Mouse (Mus musculus) neural tube, embryonic 10.5 days (tissue): ENCODE data around the gene Camk2b.
"Not testable (repeated sequence)": the region's sequence is repeated elsewhere in the genome, so short reads cannot be mapped to it uniquely, and the experiment has no call there.

Experiments
- DNase-seq: peaks from one replicate; pipeline ENCODE4 v3.0.0-alpha.2; 2017; ENCODE audit warnings: low spot score; ENCODE audit errors: extremely low spot score

Gene Camk2b

DNA sequence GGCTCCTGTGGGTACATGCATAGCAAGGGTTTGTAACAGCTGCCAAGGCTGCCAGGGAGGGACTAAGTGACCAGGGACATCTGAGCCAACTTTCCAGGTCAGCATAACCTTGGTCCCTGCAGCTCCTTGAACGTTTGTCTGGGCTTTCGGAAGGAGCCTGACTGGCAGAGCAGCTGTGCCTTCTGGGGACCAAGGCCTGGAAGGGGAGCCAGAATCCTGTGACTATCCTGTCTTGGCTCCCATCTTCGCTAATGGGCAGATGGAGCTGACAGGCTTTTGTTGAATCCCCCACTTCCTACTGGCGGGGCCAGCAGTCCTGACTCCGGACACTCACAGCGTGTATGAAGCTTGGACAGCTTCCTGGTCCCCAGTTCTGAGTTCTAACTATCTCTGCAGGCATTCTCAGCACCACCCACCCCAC is 51.1 kb downstream of the Camk2b start:
- no peak for DNase-seq

- DNase-seq = no peak
Observed at GRCm38 (mm10) chr11:6013359-6013758, 52.8 kb downstream of the Camk2b start.

GRCm38 (mm10) chr11:6011879-6012278 is 54.3 kb downstream of the Camk2b start:
- DNase-seq = no peak

DNA sequence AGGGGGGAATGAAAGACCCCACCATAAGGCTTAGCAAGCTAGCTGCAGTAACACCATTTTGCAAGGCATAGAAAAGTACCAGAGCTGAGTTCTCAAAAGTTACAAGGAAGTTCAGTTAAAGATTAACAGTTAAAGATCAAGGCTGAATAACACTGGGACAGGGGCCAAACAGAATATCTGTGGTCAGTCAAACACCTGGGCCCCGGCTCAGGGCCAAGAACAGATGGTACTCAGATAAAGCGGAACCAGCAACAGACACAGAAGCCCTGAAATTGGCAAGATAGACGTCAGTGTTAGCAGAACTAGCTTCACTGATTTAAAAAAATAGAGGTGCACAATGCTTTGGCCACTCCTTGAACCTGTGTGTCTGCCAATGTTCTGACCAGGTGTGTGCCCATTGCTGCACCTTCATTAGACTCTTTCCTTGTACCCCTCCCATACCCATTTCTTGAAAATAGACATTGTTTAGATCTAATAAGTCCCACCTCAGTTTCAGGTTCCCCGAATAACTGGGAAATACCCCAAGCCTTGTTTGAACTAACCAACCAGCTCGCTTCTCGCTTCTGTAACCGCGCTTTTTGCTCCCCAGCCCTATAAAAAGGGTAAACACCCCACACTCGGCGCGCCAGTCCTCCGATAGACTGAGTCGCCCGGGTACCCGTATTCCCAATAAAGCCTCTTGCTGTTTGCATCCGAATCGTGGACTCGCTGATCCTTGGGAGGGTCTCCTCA is 55.2 kb downstream of the Camk2b start:
- DNase-seq = not testable (repeated sequence)

GRCm38 (mm10) chr11:6007779-6008128 is 58.4 kb downstream of the Camk2b start:
- DNase-seq = not testable (repeated sequence)

DNA sequence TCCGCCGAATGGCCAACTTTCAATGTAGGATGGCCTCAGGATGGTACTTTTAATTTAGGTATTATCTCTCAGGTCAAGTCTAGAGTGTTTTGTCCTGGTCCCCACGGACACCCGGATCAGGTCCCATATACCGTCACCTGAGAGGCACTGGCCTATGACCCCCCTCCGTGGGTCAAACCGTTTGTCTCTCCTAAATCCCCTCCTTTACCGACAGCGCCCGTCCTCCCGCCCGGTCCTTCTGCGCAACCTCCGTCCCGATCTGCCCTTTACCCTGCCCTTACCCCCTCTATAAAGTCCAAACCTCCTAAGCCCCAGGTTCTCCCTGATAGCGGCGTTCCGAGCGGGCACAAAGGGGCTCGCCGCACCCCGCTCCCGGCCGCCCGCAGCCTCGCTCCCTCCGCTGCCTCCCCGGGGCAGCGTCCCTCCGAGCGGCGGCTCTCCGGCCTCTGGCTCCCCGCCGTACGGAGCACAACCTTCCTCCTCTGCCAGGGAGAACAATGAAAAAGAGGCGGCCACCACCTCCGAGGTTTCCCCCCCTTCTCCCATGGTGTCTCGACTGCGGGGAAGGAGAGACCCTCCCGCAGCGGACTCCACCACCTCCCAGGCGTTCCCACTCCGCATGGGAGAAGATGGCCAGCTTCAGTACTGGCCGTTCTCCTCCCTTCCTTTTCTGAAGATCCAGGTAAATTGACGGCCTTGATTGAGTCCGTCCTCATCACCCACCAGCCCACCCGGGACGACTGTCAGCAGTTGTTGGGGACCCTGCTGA is 59.0 kb downstream of the Camk2b start:
- DNase-seq = peak; percentile 30

DNA sequence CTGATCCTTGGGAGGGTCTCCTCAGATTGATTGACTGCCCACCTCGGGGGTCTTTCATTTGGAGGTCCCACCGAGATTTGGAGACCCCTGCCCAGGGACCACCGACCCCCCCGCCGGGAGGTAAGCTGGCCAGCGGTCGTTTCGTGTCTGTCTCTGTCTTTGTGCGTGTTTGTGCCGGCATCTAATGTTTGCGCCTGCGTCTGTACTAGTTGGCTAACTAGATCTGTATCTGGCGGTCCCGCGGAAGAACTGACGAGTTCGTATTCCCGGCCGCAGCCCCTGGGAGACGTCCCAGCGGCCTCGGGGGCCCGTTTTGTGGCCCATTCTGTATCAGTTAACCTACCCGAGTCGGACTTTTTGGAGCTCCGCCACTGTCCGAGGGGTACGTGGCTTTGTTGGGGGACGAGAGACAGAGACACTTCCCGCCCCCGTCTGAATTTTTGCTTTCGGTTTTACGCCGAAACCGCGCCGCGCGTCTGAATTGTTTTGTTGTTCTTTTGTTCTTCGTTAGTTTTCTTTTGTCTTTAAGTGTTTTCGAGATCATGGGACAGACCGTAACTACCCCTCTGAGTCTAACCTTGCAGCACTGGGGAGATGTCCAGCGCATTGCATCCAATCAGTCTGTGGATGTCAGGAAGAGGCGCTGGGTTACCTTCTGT is 59.7 kb downstream of the Camk2b start:
- not testable (repeated sequence) for DNase-seq

DNA sequence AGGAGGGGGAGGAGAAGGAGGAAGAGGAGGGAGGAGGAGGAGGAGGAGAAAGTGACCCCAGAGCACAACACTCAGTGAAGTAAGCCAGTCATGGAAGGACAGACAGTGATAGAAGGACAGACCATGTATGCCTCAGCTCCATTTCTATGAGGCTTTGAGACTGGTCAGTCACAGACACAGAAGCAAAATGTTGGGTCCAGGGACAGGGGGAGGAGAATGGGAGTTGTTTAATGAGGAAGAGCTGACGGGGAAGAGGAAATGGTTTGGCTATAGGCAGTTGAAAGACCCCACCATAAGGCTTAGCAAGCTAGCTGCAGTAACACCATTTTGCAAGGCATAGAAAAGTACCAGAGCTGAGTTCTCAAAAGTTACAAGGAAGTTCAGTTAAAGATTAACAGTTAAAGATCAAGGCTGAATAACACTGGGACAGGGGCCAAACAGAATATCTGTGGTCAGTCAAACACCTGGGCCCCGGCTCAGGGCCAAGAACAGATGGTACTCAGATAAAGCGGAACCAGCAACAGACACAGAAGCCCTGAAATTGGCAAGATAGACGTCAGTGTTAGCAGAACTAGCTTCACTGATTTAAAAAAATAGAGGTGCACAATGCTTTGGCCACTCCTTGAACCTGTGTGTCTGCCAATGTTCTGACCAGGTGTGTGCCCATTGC is 60.7 kb downstream of the Camk2b start:
- DNase-seq = not testable (repeated sequence)

DNA sequence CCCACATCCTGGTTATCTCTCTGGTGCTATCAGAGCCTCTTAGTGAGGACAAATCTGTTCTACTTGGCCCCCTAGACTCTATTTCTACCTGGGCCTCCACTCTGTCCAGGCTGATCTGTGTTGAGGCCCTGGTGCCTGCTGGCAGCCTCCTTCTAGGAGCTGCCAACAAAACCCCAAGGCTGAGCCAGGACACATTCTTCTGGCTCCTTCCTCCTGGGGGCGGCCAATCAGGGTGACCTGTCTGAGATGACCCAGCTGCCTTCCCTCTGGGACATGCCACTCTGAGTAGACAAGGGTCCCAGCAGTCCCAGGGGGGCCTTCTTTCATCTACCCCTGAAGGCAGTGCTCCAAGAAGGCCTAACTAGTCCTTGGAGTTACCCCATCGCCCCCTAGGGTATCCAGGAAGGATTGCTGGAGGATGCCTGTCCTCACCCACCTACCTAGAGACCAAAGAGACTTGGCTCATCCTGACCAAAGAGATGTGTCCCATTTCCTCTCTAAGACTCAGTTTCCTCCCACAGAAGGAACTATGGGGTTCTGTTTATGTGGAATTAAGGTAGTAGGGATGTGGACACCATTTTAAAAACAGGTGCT is 63.0 kb downstream of the Camk2b start:
- DNase-seq = no peak

GRCm38 (mm10) chr11:6001981-6002649 is 64.0 kb downstream of the Camk2b start:
- DNase-seq = no peak

GRCm38 (mm10) chr11:6000961-6001682 is 65.0 kb downstream of the Camk2b start:
- no peak for DNase-seq

GRCm38 (mm10) chr11:5999832-6000771 is 66.1 kb downstream of the Camk2b start:
- peak; percentile 61 for DNase-seq

DNA sequence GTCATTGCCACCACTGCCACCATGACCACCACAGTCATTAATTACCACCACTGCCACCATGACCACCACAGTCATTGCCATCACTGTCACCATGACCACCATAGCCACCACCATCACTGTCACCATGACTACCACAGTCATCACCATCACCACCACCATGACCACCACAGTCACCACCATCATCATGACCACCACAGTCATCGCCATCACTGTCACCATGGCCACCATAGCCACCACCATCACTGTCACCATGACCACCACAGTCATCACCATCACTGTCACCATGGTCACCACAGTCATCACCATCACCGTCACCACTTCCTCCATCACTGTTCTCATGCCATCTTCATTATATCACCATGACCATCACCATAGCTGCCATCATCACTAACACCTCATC is 67.7 kb downstream of the Camk2b start:
- no peak for DNase-seq

- peak; percentile 88 for DNase-seq
Observed at GRCm38 (mm10) chr11:5995989-5996388, 70.2 kb downstream of the Camk2b start.

GRCm38 (mm10) chr11:5994880-5995279 is 71.3 kb downstream of the Camk2b start:
- DNase-seq = no peak

DNA sequence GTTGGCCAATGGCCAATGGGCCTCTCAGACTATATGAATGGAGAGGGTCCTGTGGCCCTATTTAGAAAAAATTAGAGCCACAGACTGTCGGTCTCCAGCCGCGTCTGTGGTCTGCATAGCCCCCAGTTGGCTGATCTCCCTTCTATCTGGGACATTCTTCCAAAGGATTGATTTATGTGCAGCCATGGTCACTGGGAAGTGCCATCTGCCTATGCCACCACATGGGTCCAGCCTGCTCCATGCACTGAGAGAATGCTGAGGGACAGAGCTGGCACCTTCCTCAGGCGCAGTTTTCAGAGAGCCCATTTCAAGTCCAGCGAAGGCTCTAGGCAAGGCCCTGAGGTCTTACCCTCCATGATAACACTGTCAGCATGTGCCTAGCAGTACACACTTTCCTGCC is 72.0 kb downstream of the Camk2b start:
- no peak for DNase-seq

GRCm38 (mm10) chr11:5990910-5991309 is 75.3 kb downstream of the Camk2b start:
- peak; percentile 64 for DNase-seq

- no peak for DNase-seq
Observed at GRCm38 (mm10) chr11:5989954-5990593, 76.1 kb downstream of the Camk2b start.
